Mouse (Mus musculus) spleen, adult 2 months (tissue): ENCODE measurements at regions not wholly inside any gene's neighbourhood (a gene's known extent, or its start where the extent isn't known, plus 50 kb on each side); places are given as distances from the start of the nearest gene placed in this dataset.

Source experiments
- CTCF ChIP-seq: fragments of 200-500 bp; IDR thresholded peaks from 2 replicates; pipeline ENCODE4 v1.5.1; 2011; ENCODE audit warnings: mild to moderate bottlenecking, inconsistent platforms; ENCODE audit not compliant: insufficient read depth, insufficient read length, insufficient replicate concordance; ENCODE audit errors: extremely low read depth
- POLR2A ChIP-seq: fragments of 200-500 bp; IDR thresholded peaks from 2 replicates; pipeline ENCODE4 v1.6.1; 2011; ENCODE audit warnings: low read depth, low read length, inconsistent platforms

GRCm38 (mm10) chr4:135032461-135032860, 88.0 kb upstream of the Runx3 start:
- TF ChIP-seq CTCF (no peak), POLR2A (no peak)
